ENCODE assay signal across 7 mouse cellular contexts in genomic region chr16:92696411-92697015, GRCm38 (mm10).
DNase-seq lines count a peak whose midpoint lies in the region; ATAC-seq and TF ChIP-seq lines count a peak whose summit lies in the region.

No protein-coding gene starts in this region.

- peak overlapping the region; percentile 85 for H3K27ac ChIP-seq in gastrocnemius, adult 2 months
- H3K27ac ChIP-seq in hindbrain, embryonic 16.5 days (ENCODE audit: low read depth, low read length): no peak overlapping the region
- peak overlapping the region; percentile 80 for H3K27ac ChIP-seq in liver, embryonic 13.5 days

- peaks cover 47% of the 10 kb centered on the region for H3K36me3 ChIP-seq in G1E (replicated peaks)
- no peaks in the 10 kb centered on the region for H3K36me3 ChIP-seq in hindbrain, embryonic 16.5 days (ENCODE audit: control insufficient read depth, insufficient read depth, low read length)
- no peaks in the 10 kb centered on the region for H3K36me3 ChIP-seq in liver, embryonic 13.5 days

- intact Hi-C loops in gastrocnemius, adult 2 months (cut with DNase I): loop anchor here (5.0 to 10.0 kb wide), 2 partner anchors 256 to 848 kb away; no protein-coding TSS in a partner anchor

- peaks cover 61% of the 10 kb centered on the region for H3K4me1 ChIP-seq in G1E (ENCODE audit: insufficient read depth, low read depth, low read length)
- peaks cover 29% of the 10 kb centered on the region for H3K4me1 ChIP-seq in hindbrain, embryonic 16.5 days (ENCODE audit: control insufficient read depth, insufficient read depth, low read depth, low read length)
- peaks cover 80% of the 10 kb centered on the region for H3K4me1 ChIP-seq in liver, embryonic 13.5 days (replicated peaks)

- no peak for TF ChIP-seq CTCF in G1E (IDR thresholded peaks at IDR 0.05; ENCODE audit: low read depth, low read length)
- no peak for TF ChIP-seq CTCF in gastrocnemius, adult 2 months (IDR thresholded peaks at IDR 0.05)

- H3K4me2 ChIP-seq in hindbrain, embryonic 16.5 days (ENCODE audit: low read length): peak overlapping the region; percentile 92
- peak overlapping the region; percentile 100 for H3K4me2 ChIP-seq in liver, embryonic 13.5 days

- H3K9ac ChIP-seq in hindbrain, embryonic 16.5 days (ENCODE audit: low read depth, low read length): no peak overlapping the region
- H3K9ac ChIP-seq in liver, embryonic 13.5 days: peak overlapping the region; percentile 90

- H3K9me3 ChIP-seq in G1E (replicated peaks): no peaks in the 10 kb centered on the region
- no peaks in the 10 kb centered on the region for H3K9me3 ChIP-seq in hindbrain, embryonic 16.5 days (ENCODE audit: control insufficient read depth, low read length)
- no peaks in the 10 kb centered on the region for H3K9me3 ChIP-seq in liver, embryonic 13.5 days (replicated peaks)

- DNase-seq in G1E (ENCODE audit: low spot score): peak; percentile 55
- peak; percentile 43 for DNase-seq in brain, adult 2 months (ENCODE audit: low read depth, low spot score)
- DNase-seq in gastrocnemius, adult 2 months: peak; percentile 77
- DNase-seq in liver, embryonic 13.5 days: peak; percentile 43
- peak; percentile 67 for DNase-seq in naive thymus-derived CD4-positive, alpha-beta T cell, adult 2 months (ENCODE audit: low read depth)
- peak; percentile 81 for DNase-seq in thymus, postnatal 4 days

- no peaks in the 10 kb centered on the region for H3K27me3 ChIP-seq in G1E (ENCODE audit: insufficient read depth, low read length)
- peaks cover 53% of the 10 kb centered on the region for H3K27me3 ChIP-seq in hindbrain, embryonic 16.5 days (replicated peaks; ENCODE audit: control insufficient read depth, insufficient read depth, low read length)
- peaks cover 47% of the 10 kb centered on the region for H3K27me3 ChIP-seq in liver, embryonic 13.5 days

- H3K4me3 ChIP-seq in G1E (ENCODE audit: low read depth, low read length): peak overlapping the region; percentile 91
- peak overlapping the region; percentile 86 for H3K4me3 ChIP-seq in gastrocnemius, adult 2 months
- H3K4me3 ChIP-seq in hindbrain, embryonic 16.5 days (ENCODE audit: low read length): peak overlapping the region; percentile 24; the same call in 1 of the 2 replicates
- H3K4me3 ChIP-seq in liver, embryonic 13.5 days (replicated peaks): peak overlapping the region; percentile 80

- ATAC-seq in G1E (ENCODE audit: extremely low read depth, insufficient number of reproducible peaks, low FRiP score, poor library complexity, severe bottlenecking): peak; percentile 30; the same call in 1 of the 2 replicates
- ATAC-seq in hindbrain, embryonic 16.5 days: no peak
- ATAC-seq in liver, embryonic 13.5 days (ENCODE audit: low read depth): peak; percentile 10; the same call in 1 of the 2 replicates

- WGBS in hindbrain, embryonic 16.5 days: under 1% methylated on average over 24 of the region's 24 CpGs
- 0% methylated on average over 24 of the region's 24 CpGs for WGBS in liver, embryonic 13.5 days (ENCODE audit: insufficient replicate concordance)

Comparison
In these comparisons a context has a peak if more than half of its experiments do, and no peak if none do; other contexts are left out.
1. H3K4me3 ChIP-seq: peak in every context shown above with its lines; median percentile 91 in G1E; 86 in gastrocnemius, adult 2 months; 80 in liver, embryonic 13.5 days; 24 in hindbrain, embryonic 16.5 days.